Mouse (Mus musculus): ENCODE data around the gene Pisd.
"Not testable (repeated sequence)": the region's sequence is repeated elsewhere in the genome, so short reads cannot be mapped to it uniquely, and the experiment has no call there.

Pisd gene

DNA sequence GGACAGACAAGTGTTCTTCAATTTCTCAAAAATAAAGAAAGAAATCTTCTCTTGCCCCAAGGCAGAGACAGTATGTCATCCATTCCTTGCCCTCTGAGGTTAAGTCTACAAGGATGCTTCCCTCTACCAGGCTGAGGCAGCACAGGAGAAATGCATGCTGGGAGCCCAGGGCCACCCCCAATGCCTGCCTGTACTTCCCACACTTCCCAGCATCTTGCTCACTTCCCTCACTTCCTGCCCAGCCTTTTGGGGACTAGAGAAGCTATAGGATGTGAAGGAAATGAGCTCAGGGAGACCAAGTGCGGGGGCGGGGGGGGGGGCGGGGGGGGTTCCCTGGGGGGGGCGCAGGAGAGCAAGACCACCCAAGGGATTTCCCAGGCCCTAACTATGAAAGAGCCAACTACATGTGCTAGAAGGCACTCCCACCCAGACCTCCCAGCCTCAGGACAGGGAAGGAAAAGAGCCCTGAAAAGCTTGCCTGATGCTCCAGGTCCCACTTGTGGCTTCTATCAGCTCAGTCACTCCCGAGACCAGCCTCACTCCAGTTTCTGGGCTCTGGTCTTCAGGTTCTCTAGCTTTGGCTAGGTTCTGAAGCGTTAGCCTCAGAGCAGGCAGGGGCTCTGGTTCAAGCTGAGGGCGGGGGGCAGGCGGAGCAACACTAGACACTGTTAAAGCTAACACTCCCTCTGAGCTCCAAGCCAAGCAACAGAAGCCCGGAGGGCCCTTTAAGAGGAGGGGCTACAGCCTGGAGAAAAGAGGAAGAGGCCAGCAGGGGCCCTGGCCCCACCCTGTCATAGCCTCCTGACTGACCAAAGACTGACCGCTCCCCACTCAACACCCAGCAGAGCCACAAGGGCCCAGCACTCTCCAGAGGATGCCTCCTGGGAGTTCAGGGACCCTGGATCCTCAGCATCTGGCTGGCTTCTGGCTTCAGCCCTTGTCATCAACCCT, 39.5 kb downstream of the Pisd start:
- peak; percentile 86 for DNase-seq (ENCODE audit: low read depth)

DNA sequence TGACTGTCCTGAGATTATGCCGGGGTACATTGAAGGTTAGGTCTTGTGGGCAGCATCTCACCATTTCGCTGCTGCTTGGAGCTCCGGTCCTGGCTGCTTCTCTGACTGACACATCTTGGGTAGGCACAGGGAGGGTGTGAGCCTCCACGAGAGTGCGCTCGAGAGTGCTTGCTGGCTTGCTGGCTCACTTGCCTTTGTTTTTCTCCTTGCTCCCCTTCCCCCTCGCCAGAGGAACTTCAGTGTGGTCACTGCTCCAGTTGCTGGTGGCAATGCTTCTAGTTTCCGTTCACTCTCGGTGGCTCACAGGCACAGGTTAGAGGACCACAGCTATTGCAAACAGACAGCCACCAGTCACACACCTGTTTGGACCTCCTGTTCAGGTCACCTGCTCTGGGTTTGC, 43.3 kb downstream of the Pisd start:
- no peak for DNase-seq (ENCODE audit: low read depth)

DNA sequence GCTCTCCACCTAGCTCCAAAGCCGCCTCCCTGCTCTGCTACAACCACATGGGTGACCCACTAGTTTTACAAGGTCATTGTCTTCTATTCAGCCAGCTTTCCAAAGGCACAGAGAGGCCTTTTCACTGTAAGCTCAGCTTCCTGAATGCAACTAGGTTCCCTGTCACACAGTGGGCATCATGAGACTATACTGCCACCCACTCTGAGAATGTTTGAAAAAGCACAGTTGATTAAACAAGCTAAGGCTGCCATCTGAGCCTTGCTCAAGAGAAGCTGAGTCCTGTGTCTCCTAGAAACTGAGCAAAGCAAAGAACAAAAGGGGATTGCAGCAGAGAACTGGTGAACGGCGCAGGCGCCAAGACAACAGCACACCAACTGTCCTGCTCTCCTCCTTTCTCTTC, 44.1 kb downstream of the Pisd start:
- DNase-seq (ENCODE audit: low read depth) = not testable (repeated sequence)

DNA sequence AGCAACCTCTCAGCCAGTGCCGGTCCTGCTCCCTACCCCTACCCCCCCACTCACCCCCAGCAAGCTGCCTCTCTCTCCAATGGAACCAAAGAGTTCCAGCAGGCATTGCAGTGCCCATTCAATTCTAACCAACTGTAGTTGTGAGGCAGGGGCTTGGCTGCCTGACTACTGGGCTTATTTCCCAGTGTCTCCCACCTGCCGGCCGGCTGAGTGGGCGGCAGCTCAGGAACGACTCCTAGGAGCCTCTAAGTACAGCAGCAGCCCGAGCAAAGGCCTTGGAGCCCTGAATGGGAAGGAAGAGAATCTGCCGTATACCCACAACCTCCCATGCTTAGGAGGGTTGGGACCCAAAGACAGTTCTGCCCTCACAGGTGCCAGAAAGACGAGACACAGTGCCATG, 44.6 kb downstream of the Pisd start:
- DNase-seq (ENCODE audit: low read depth) = not testable (repeated sequence)

DNA sequence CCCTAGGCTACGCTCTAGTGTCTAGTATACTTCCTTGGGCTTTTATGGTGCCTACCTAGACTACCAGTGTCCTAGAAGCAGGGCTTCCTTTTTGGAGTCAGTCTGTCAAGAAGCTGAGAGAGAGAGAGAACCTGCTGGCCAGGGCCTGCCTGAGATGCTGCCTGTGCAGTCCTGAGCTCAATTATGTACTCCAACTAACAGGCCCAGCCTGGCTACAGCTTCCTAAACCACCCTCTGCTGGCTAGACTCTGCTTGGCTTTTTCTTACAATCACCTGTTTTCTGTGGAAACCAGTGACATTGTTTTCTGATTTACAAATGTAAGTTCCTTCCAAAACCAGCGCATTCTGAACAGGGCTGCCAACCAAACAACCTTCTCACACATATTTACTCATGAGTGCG, 45.3 kb downstream of the Pisd start:
- no peak for DNase-seq (ENCODE audit: low read depth)

DNA sequence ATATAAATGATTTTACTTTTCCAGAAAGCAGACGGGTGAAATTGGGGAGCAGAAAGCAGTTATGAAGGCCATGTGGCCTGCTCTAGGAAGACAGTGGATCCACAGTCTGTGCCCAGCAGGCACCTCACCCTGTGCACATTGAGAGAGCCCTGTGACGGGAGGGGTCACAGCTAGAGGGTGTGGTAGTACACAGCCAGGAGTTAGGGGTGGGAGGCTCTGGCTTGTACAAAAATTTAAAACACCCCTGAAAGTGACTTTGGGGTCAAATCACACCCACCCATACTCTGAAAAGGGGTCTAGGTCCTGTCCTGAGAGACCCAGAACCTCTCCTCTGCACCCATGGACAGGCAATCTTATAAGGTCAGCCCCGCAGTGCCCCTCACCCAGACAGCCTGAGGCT, 48.7 kb downstream of the Pisd start:
- DNase-seq (ENCODE audit: low read depth) = not testable (repeated sequence)

DNA sequence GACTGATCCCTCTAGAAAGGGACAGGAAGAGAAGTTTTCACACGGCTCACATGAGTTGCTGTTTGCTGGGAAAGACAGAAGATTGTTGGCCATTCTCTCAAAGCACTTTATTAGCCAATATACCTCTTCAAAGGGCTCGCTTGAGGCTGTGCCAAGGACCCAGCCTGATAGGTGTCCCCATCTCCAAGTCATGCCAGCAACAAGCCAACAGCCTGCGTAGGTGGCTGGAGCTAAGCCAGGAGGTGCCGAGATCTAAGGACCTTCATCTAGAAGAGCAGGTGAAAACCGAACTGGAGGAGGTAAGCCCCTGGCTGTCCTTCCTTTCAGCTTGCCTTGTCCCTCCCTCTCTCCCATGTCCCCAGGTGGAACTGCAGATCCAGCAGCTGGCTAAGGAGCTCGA, 49.7 kb downstream of the Pisd start:
- DNase-seq (ENCODE audit: low read depth) = no peak

DNA sequence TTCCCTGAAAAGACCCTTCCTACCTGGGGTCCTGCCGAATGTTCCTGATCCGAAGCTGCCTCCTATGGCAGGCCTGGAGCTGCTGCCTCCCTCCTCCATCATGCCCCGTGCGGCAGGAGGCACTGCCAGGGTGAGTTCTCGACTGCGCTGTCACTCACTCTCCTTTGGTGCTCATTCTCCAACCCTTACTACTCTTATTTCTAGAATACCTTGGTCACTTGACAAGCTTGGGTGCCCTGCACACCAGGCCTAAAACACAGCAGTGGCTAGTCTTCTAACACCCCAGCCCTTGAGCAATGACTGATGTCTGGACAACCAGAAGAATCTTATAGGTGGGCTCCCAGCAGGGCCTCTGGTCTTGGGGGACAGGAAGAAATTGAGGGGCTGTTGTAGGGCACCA, 51.6 kb downstream of the Pisd start:
- not testable (repeated sequence) for DNase-seq (ENCODE audit: low read depth)

DNA sequence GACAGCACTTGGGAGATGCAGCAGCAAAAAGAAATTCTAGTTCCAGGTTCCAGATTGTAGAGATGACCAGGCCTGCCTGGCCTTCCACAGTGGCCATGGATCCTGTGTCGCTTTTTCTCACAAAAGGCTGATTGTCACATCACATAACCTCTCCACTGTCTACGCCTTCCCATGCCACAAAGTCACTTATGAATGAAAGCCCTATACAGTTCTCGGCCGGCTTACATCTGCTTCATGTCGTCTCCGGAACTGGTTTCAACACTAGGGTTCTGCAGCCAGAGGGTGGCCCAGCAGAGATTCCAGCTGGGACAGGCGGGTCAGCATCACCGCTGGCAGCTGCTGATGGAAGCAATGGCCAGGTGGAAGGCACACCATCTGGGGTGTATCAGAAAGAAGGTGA, 56.6 kb downstream of the Pisd start:
- DNase-seq (ENCODE audit: low read depth) = no peak

DNA sequence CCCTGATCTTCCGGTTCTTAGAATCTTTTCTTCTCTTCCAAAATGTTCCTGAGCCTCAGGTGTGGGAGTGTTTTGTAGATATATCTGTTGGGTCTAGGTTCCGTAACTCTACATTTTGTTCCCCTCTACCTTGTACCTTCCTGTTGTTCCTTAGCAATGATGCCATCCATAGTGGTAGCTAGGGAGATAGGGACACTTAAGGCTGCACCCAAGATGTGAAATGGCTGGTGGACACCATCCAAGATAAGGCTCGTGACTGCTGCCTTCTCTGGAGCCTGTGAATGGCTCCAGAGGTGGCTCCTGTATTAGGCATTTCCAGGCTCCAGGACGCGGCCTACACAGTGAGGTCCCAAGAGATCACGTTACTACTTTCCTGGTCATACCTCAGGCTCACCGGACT, 57.1 kb downstream of the Pisd start:
- DNase-seq (ENCODE audit: low read depth) = no peak

DNA sequence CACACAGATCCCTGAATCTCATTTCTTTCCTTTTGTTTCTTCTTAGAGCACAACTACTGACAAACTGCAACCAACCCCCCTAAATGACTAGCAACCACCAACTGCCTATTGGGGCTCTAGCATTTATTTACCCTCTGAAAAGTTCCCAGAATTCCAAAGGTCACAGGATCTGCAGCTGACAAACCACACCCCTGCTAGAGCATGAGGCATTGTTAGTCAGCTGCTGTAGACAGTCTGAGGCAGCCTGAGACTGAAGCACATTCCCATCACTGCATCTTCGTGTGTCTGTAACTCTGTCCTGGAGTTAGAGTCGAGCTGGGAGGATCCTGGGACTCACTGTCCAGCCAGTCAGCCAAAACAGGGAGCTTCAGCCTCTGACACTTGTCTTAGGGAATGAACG, 60.0 kb downstream of the Pisd start:
- DNase-seq (ENCODE audit: low read depth) = peak; percentile 52

DNA sequence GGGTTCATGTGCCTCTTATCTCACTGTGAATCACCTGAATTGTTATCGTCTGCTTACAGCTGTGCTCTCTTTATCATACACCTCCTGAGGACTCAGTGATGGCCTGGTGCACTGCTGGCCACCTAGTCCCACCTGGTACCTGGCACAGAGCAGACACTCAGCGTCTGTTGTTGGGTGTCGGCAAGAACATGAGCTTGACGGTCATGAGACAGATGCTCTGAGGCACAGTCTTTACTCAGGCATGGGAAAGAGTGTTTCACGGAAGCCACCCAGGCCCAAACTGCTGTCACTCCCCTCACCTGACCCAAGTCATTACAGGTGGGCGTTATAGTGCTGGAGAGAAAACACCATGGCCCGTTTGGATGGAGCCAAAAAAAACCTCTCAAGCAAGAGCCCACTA, 61.5 kb downstream of the Pisd start:
- DNase-seq (ENCODE audit: low read depth) = no peak

DNA sequence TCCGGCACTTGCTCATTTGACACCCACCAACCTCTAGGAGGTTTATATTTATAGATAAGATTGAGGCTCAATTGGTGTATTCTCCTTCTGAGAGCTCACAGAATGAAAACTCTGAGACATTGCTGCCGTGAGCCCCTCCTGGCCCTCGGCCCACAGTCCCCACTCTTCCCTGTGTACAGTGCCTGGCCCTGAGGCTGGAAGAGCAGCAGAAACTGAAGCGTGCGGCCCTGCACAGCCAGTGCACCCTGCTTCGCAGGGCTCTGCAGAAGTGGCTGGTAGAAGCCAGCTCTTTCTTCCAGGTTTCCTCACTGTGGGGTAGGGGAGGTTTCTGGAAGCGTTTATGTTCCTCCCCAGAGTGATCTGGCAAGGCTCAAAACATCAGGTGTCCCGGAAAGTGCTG, 62.7 kb downstream of the Pisd start:
- not testable (repeated sequence) for DNase-seq (ENCODE audit: low read depth)

DNA sequence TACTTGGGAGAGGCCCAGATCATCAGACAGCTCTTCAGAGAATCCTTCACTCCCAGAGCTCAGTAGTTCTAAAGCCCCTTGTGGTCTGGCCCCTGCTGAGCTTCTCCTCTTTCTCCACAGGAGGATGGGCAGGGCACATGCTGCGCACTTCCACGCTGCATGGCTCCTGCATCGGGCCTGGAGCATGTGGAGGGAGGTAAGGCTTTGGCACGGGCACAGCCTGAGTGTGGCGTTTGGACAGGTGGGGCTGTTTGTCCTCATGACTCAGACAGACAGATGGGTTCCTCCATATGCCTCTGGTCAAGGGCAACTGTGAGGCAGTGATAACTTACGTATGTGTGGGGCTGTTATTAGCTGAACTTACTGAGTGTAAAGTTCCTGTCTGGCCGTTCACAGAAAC, 63.2 kb downstream of the Pisd start:
- no peak for DNase-seq (ENCODE audit: low read depth)

DNA sequence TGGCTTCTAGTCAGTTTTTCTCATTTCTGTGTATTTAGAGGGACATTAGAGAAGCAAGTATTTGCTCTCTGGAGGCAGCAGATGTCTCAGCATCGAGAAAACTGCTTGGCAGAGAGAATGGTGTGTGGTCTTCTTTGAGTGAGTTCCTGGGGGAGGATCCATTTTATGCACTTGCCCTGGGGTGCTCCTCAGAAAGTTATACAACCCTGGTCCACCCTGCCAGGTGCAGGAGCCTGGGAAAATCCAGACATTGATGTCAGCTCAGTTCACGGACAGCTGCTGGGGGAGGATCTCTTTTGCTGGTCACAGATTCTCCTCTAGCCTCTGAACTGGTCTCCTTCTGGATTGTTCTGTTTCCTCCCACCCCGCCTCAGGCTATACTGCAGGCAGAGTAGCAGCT, 64.1 kb downstream of the Pisd start:
- DNase-seq (ENCODE audit: low read depth) = no peak

DNA sequence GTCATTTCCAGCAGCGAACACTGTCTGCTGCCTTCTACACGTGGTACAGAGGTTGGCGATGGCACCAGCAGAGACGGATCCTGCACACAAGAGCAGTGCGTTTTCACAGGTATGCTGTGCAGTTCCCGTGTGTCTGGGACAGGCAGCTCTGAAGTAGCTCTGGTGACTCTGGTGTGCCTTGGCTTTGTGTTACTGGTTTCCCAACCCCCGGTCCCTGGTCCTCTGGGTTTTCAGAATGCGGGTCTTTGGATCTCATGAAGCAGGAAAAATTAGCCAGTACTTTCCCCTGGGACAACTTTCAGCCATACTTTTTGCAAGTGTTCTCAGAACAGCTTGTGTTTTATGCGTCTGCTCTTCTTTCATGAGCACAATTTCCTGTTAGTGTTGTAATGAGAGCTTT, 65.0 kb downstream of the Pisd start:
- DNase-seq (ENCODE audit: low read depth) = no peak

DNA sequence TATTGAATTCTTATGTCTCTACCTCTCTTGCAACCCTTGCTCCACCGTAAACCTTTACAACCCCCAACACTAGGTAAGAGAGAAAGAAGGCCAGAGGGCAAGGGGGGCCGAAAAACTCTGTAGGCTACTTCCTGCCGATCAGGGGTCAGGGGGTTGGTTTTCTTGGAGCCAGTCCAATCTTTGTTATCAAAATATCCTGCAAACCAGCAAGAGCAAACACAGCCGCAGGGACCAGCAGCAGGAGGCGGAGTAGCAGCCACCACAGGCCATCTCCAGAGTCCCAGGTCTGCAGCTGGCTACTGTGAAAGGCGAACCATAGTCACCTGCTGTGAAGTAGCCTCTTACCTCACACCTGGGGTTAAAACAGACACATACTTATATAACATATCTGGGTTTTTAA, 66.5 kb downstream of the Pisd start:
- no peak for DNase-seq (ENCODE audit: low read depth)

DNA sequence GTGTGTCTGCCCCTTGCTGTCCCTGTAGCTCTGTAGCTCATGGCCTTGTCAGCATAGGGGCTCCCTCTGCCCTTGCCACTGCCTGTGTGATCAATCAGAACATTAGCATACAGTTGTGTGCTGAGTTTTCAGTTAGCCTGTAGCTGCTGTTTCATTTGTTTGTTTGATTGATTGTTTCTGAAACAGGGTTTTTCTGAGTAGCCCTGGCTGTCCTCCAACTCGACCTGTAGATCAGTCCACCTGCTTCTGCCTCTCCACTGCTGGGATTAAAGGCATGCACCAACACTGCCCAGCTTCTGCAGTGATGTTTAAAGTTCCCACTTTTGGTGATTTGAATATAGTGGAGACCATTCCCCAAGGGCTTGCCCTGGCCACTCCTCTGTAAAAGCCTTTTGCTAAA, 67.7 kb downstream of the Pisd start:
- no peak for DNase-seq (ENCODE audit: low read depth)

DNA sequence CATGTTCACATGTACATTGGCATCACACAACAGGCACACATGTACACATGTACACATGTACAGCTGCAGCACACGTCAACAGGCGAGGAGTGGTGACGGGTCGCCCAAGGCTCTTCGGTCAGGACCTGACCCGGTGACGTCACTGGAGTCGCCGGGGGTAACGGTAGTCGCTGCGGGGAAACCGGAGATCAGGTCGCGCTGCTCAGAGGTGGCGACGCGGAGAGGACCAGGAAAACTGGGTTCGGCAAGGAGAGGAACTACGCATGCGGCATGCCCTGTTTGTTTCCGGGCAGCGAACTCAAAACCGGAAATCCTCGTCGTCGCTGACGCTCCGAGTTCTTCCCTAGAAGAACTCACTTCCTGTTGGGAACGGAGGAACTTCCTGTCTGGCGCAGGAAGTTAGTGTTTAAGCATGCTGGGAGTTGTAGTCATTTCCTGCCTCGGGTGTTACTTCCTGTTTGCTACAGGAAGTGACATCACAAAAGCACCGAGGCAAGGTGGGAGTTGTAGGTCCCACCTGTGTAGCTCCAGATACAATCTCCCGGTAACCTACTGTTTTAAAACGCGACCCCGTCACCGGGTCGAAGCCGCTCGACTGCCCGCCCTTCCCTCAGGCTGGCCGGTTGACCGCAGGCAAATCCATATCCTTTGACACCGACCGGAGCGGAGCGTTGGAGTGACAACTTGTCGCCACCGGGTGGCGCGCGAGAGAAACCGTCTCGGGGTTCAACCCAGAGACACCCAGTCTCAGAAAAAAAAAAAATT, 71.6 kb downstream of the Pisd start:
- DNase-seq (ENCODE audit: low read depth) = peak; percentile 98

DNA sequence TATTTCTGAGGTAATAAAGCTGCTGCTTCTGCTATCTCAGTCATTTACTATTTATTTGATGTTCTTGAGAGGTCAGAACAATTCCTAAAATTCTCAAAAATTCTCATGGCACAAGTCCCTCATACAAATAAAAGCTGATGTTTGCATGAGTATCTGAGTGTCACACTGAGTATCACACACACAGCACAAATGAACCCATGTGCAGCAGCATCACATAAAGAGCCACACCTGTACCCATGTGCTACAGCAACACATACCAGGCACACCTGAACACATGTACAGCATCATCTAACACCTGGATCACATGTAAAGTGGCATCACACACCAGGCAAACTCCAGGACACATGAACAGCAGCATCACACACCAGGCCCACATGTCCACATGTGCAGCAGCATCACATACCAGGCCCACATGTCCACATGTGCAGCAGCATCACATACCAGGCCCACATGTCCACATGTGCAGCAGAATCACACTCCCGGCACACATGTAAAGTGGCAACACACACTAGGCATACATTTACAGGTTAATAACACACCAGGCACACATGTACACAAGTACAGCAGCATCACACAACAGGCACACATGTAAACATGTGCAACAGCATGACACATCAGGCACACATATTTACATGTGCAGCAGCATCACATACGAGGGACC, 72.3 kb downstream of the Pisd start:
- DNase-seq (ENCODE audit: low read depth) = no peak

DNA sequence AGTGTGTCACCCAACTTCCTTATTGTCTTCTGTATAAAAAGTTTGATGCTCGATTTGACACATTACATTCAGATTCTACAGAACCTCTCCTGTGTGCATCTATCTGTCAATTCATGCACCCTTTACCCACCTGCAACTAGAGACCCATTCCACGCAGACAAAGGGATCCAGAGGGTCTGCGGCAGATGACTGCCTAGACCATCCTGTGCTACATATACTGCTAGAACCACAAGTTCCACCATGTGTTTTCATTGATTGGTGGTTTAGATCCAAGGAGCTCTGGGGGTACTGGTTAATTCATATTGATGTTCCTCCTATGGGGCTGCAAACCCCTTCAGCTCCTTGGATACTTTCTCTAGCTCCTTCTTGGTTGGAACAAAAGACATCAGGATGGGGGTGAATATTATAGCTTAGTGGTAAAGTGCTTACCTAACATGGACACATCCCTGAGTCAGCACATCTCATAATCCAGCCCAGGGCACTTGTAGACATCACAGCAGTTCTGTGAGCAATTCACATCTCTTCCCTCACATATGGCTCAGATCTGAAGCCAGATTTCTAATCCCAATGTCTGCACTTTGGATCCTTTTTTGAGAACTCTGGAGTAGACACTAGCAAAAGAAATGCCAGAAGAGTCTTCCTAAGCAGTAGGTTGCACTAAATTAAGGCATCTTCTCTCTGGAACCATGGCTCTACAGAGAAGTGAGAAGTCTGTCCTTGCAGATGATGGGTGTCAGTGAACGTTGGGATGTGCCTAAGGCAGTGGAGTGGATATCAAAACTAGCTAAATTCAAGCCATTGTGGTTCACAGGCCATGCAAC, 73.0 kb downstream of the Pisd start:
- no peak for DNase-seq (ENCODE audit: low read depth)

DNA sequence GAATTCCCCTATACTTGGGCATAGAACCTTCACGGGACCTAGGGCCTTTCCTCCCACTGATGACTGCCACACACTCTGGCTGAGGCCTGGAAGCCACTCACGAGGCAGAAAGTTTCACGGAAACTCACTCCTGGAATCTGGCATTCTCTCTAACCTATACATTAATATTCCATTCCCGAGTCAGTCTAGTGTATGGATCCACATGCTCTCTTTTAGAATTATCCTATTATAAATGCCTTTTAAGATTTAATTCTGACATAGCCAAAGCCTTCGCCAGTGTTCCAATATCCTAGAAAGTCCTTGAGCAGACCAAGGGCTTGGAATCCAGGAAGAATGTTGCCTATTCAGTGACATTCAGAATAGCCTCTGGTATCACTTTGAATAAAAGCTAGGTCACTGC, 74.0 kb downstream of the Pisd start:
- DNase-seq (ENCODE audit: low read depth) = no peak
